9 mouse cellular contexts compared by ENCODE assay signal in genomic region chr6:5380624-5381252, GRCm38 (mm10). TPM values are rescaled to one million over a fixed set of nuclear protein-coding genes. Genes with fewer than 3 reads are reported as not detected.
DNase-seq lines count a peak whose midpoint lies in the region; ATAC-seq lines count a peak whose summit lies in the region.
"Had no signal": no experiment of that assay in that cellular context is flagged by ENCODE, and none has a peak within 500 bp of the region (broad histone marks: within the 10 kb centered on the region; RNA-seq: fewer than 3 reads in every experiment).

No protein-coding gene starts in this region.

- no peak for DNase-seq in kidney, adult 8-10 months
- DNase-seq in embryonic facial prominence, embryonic 11.5 days (ENCODE audit: low spot score): peak; percentile 62
- DNase-seq in spleen, postnatal 10 days (ENCODE audit: low spot score in 2 of 2): no peak
- DNase-seq in lung, postnatal 25 days (ENCODE audit: low spot score): no peak
- DNase-seq in left cerebral cortex, postnatal 10 days (ENCODE audit: extremely low spot score in 1 of 2, low spot score in 2 of 2): no peak

- no peak overlapping the region for H3K9ac ChIP-seq in kidney, embryonic 15.5 days
- H3K9ac ChIP-seq in embryonic facial prominence, embryonic 11.5 days (replicated peaks; ENCODE audit: low read length): peak overlapping the region; percentile 23; the same call in 1 of the 2 replicates
- no peak overlapping the region for H3K9ac ChIP-seq in hindbrain, embryonic 12.5 days
- 0 out of 2 replicates have a peak overlapping the region, but pooled peaks have one; percentile 38 for H3K9ac ChIP-seq in midbrain, embryonic 16.5 days (ENCODE audit: low read depth, low read length)

- H3K4me2 ChIP-seq in kidney, embryonic 15.5 days: peak overlapping the region; percentile 51
- peak overlapping the region; percentile 11; the same call in 1 of the 2 replicates for H3K4me2 ChIP-seq in embryonic facial prominence, embryonic 11.5 days (ENCODE audit: low read depth, low read length)
- peak overlapping the region; percentile 37 for H3K4me2 ChIP-seq in hindbrain, embryonic 12.5 days (replicated peaks)
- peak overlapping the region; percentile 54 for H3K4me2 ChIP-seq in midbrain, embryonic 16.5 days (ENCODE audit: low read length)

- intact Hi-C loops in left cerebral cortex, postnatal 10 days (cut with DNase I): loop anchor here (5.0 to 10.0 kb wide), 4 partner anchors 83 to 1868 kb away; partner anchors contain the start of gene Pon2

- no peak for ATAC-seq in kidney, embryonic 15.5 days (replicated peaks; ENCODE audit: low FRiP score)
- ATAC-seq in embryonic facial prominence, embryonic 11.5 days (replicated peaks; ENCODE audit: insufficient number of reproducible peaks, low FRiP score, low TSS enrichment, low read depth): peak; percentile 58
- peak; percentile 74 for ATAC-seq in hindbrain, embryonic 12.5 days (ENCODE audit: low FRiP score)
- ATAC-seq in midbrain, embryonic 16.5 days: peak; percentile 18; the same call in 1 of the 2 replicates

- H3K36me3 ChIP-seq in kidney, embryonic 15.5 days: no peaks in the 10 kb centered on the region
- H3K36me3 ChIP-seq in embryonic facial prominence, embryonic 11.5 days (replicated peaks; ENCODE audit: control insufficient read depth, insufficient read depth, low read depth, low read length): no peaks in the 10 kb centered on the region
- H3K36me3 ChIP-seq in hindbrain, embryonic 12.5 days: no peaks in the 10 kb centered on the region
- H3K36me3 ChIP-seq in midbrain, embryonic 16.5 days (ENCODE audit: control insufficient read depth, insufficient read depth, low read length): no peaks in the 10 kb centered on the region

- no peak overlapping the region for H3K4me3 ChIP-seq in kidney, embryonic 15.5 days (replicated peaks)
- H3K4me3 ChIP-seq in embryonic facial prominence, embryonic 11.5 days (ENCODE audit: low read depth, low read length): no peak overlapping the region
- no peak overlapping the region for H3K4me3 ChIP-seq in hindbrain, embryonic 12.5 days
- no peak overlapping the region; the same call in 1 of the 2 replicates for H3K4me3 ChIP-seq in midbrain, embryonic 16.5 days (ENCODE audit: low read depth, low read length)

- 30% methylated on average over 9 of the region's 9 CpGs for WGBS in kidney, embryonic 15.5 days
- 8% methylated on average over 9 of the region's 9 CpGs for WGBS in embryonic facial prominence, embryonic 11.5 days
- WGBS in hindbrain, embryonic 12.5 days: 4% methylated on average over 9 of the region's 9 CpGs
- WGBS in midbrain, embryonic 16.5 days: 5% methylated on average over 9 of the region's 9 CpGs

- H3K27ac ChIP-seq in kidney, embryonic 15.5 days: 0 out of 2 replicates have a peak overlapping the region, but pooled peaks have one; percentile 27
- H3K27ac ChIP-seq in embryonic facial prominence, embryonic 11.5 days (replicated peaks; ENCODE audit: low read depth, low read length): peak overlapping the region; percentile 61; the same call in 1 of the 2 replicates
- peak overlapping the region; percentile 86 for H3K27ac ChIP-seq in hindbrain, embryonic 12.5 days
- H3K27ac ChIP-seq in midbrain, embryonic 16.5 days (ENCODE audit: low read length): peak overlapping the region; percentile 75

- no peaks in the 10 kb centered on the region for H3K27me3 ChIP-seq in kidney, embryonic 15.5 days
- no peaks in the 10 kb centered on the region for H3K27me3 ChIP-seq in embryonic facial prominence, embryonic 11.5 days (ENCODE audit: control insufficient read depth, insufficient read depth, low read length)
- no peaks in the 10 kb centered on the region for H3K27me3 ChIP-seq in hindbrain, embryonic 12.5 days
- H3K27me3 ChIP-seq in midbrain, embryonic 16.5 days (ENCODE audit: control insufficient read depth, insufficient read depth, low read depth, low read length): no peaks in the 10 kb centered on the region

- H3K9me3 ChIP-seq in kidney, embryonic 15.5 days (replicated peaks): no peaks in the 10 kb centered on the region
- no peaks in the 10 kb centered on the region for H3K9me3 ChIP-seq in embryonic facial prominence, embryonic 11.5 days (replicated peaks; ENCODE audit: control insufficient read depth, low read length)
- no peaks in the 10 kb centered on the region for H3K9me3 ChIP-seq in hindbrain, embryonic 12.5 days (replicated peaks)
- no peaks in the 10 kb centered on the region for H3K9me3 ChIP-seq in midbrain, embryonic 16.5 days (replicated peaks; ENCODE audit: control insufficient read depth, low read length, poor library complexity, severe bottlenecking)

- H3K4me1 ChIP-seq in kidney, embryonic 15.5 days: peaks cover 45% of the 10 kb centered on the region
- H3K4me1 ChIP-seq in embryonic facial prominence, embryonic 11.5 days (ENCODE audit: control insufficient read depth, insufficient read depth, low read length): peaks cover 11% of the 10 kb centered on the region
- H3K4me1 ChIP-seq in hindbrain, embryonic 12.5 days: peaks cover 44% of the 10 kb centered on the region
- peaks cover 46% of the 10 kb centered on the region for H3K4me1 ChIP-seq in midbrain, embryonic 16.5 days (ENCODE audit: control insufficient read depth, insufficient read depth, low read length)

RNA-seq across cellular contexts. Expression of gene Asb4, which starts 2.4 kb away (rescaled TPM):
- 25.4 and 27.6 TPM in 2 replicates for polyA plus RNA-seq in kidney, embryonic 15.5 days (2015; fragmentation: Nextera tagmentation; extraction: Ambion mirVana)
- polyA plus RNA-seq in embryonic facial prominence, embryonic 11.5 days (2014; fragmentation: Nextera tagmentation; extraction: Ambion mirVana): 90.5 and 98.5 TPM in 2 replicates
- polyA plus RNA-seq in hindbrain, embryonic 12.5 days (2016; fragmentation: Nextera tagmentation; extraction: Ambion mirVana): 18.7 and 28.8 TPM in 2 replicates
- 17.9 and 20.6 TPM in 2 replicates for polyA plus RNA-seq in midbrain, embryonic 16.5 days (2015; fragmentation: Nextera tagmentation; extraction: Ambion mirVana)
- 1 to 10 TPM; 1.1 to 1.2 TPM for total RNA-seq in left cerebral cortex, postnatal 10 days (2021)
- total RNA-seq: monocyte, adult 5-6 weeks had no signal

Comparison
In these comparisons a context has a peak if more than half of its experiments do, and no peak if none do; other contexts are left out.
1. H3K27ac ChIP-seq: peak in every context shown above with its lines; median percentile 86 in hindbrain, embryonic 12.5 days; 75 in midbrain, embryonic 16.5 days; 61 in embryonic facial prominence, embryonic 11.5 days; 27 in kidney, embryonic 15.5 days.
2. H3K9ac ChIP-seq: peak in embryonic facial prominence, embryonic 11.5 days (single experiment) and midbrain, embryonic 16.5 days (single experiment); none in kidney, embryonic 15.5 days (single experiment) and hindbrain, embryonic 12.5 days (single experiment).
3. Peak in every context shown above with its lines, with median percentiles within 50 percentile points of each other: H3K4me2 ChIP-seq.